Mouse (Mus musculus): Measurements from ENCODE around the gene Foxn4. TPM values are rescaled to one million over a fixed set of nuclear protein-coding genes. Genes with fewer than 3 reads are reported as not detected.

Foxn4 gene
- polyA plus RNA-seq, 1 experiment from 2014 or later: 0.29 TPM

DNA sequence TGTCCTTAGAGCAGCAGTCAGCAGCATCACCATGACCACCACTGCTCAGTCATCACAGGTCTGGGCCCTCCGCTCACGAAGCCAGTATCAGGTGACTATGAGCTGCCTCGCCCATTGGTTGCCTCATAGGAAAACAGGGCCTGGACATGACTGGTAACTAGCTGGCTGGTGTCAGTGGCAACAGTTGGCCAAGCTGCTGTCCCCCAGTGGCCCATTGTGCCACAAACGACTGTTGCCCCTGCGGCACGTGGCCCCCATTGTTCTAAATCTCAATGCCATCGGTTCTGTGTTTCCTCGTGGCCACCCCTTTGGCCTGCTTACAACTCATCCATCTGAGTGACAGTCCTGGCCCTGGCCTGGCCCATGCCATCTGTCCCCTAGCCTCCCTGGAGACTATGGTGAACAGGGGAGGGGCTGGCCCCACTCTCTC is 9.6 kb downstream of the Foxn4 start:
- Histone ChIP-seq H3K4me3 (ENCODE audit: low read length) (no peak overlapping the region), H3K27me3 (replicated peaks; ENCODE audit: control insufficient read depth, insufficient read depth, low read length) (peaks cover 5% of the 10 kb centered on the region), H3K4me1 (ENCODE audit: control insufficient read depth, insufficient read depth, low read depth, low read length) (peaks cover 3% of the 10 kb centered on the region; the same call in 1 of the 2 replicates), H3K36me3 (ENCODE audit: control insufficient read depth, insufficient read depth, low read length) (no peaks in the 10 kb centered on the region), H3K9me3 (ENCODE audit: control insufficient read depth, low read length) (no peaks in the 10 kb centered on the region), H3K27ac (ENCODE audit: low read depth, low read length) (no peak overlapping the region), H3K9ac (ENCODE audit: low read depth, low read length) (no peak overlapping the region), H3K4me2 (ENCODE audit: low read length) (no peak overlapping the region)
- peak; percentile 92 for ATAC-seq
- WGBS: 29% methylated on average over 8 of the region's 8 CpGs

DNA sequence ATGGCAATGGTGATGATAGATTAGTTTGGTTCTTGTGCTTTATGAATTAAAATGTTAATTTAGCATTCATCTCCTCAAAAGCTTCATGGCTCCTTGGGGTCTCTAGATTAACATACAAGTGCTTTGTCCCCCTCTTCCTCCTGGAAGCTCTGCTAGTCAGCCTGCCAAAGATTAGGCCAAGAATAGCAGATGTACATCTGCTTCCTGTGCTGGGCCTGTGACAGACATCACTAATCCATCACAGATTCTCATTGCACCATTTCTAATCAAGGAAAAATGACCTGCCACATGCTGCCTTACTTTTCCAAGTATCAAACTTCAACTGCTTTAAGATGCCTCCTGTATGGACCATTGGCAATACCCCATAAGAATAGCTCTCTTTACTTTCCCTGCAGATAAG is 12.1 kb downstream of the Foxn4 start:
- Histone ChIP-seq H3K9ac (ENCODE audit: low read depth, low read length) (no peak overlapping the region), H3K4me2 (ENCODE audit: low read length) (no peak overlapping the region), H3K4me3 (ENCODE audit: low read length) (no peak overlapping the region), H3K27ac (ENCODE audit: low read depth, low read length) (no peak overlapping the region), H3K27me3 (replicated peaks; ENCODE audit: control insufficient read depth, insufficient read depth, low read length) (no peaks in the 10 kb centered on the region; the same call in none of the 2 replicates), H3K4me1 (ENCODE audit: control insufficient read depth, insufficient read depth, low read depth, low read length) (no peaks in the 10 kb centered on the region), H3K36me3 (ENCODE audit: control insufficient read depth, insufficient read depth, low read length) (no peaks in the 10 kb centered on the region), H3K9me3 (ENCODE audit: control insufficient read depth, low read length) (no peaks in the 10 kb centered on the region)
- no peak for ATAC-seq

GRCm38 (mm10) chr5:114259495-114259894 is 14.1 kb downstream of the Foxn4 start:
- H3K9me3 ChIP-seq (ENCODE audit: control insufficient read depth, low read length): no peaks in the 10 kb centered on the region
- H3K27ac ChIP-seq (ENCODE audit: low read depth, low read length): no peak overlapping the region
- no peak overlapping the region for H3K4me2 ChIP-seq (ENCODE audit: low read length)
- H3K36me3 ChIP-seq (ENCODE audit: control insufficient read depth, insufficient read depth, low read length): no peaks in the 10 kb centered on the region
- H3K4me1 ChIP-seq (ENCODE audit: control insufficient read depth, insufficient read depth, low read depth, low read length): no peaks in the 10 kb centered on the region
- WGBS: 77% methylated on average over 10 of the region's 10 CpGs
- no peak overlapping the region for H3K4me3 ChIP-seq (ENCODE audit: low read length)
- no peak for ATAC-seq
- no peak overlapping the region for H3K9ac ChIP-seq (ENCODE audit: low read depth, low read length)
- no peaks in the 10 kb centered on the region; the same call in none of the 2 replicates for H3K27me3 ChIP-seq (replicated peaks; ENCODE audit: control insufficient read depth, insufficient read depth, low read length)

DNA sequence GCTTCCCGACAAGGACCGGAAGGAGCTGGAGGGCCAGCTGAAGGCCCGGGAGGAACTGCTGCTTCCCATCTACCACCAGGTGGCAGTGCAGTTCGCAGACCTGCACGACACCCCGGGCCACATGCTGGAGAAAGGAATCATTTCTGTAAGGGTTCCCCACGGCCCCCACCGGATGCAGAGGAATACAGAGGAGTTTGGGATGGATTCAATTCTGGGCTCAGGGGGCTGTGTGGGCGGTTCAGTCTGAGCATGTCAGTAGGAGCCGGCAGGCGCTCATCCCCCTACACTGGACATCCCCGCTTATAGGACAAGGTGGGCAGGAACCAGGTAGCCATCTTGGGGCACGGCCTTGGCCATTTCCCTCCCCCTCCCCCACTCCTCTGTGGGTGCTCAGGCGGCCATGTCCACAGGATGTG is 25.4 kb downstream of the Foxn4 start:
- H3K27ac ChIP-seq (ENCODE audit: low read depth, low read length): peak overlapping the region; percentile 12; the same call in 1 of the 2 replicates
- H3K36me3 ChIP-seq (ENCODE audit: control insufficient read depth, insufficient read depth, low read length): no peaks in the 10 kb centered on the region
- H3K27me3 ChIP-seq (replicated peaks; ENCODE audit: control insufficient read depth, insufficient read depth, low read length): peaks cover 2% of the 10 kb centered on the region; the same call in 1 of the 2 replicates
- H3K9ac ChIP-seq (ENCODE audit: low read depth, low read length): peak overlapping the region; percentile 48
- WGBS: 20% methylated on average over 14 of the region's 14 CpGs
- H3K4me3 ChIP-seq (ENCODE audit: low read length): no peak overlapping the region; the same call in 1 of the 2 replicates
- H3K4me1 ChIP-seq (ENCODE audit: control insufficient read depth, insufficient read depth, low read depth, low read length): peaks cover 3% of the 10 kb centered on the region
- H3K4me2 ChIP-seq (ENCODE audit: low read length): peak overlapping the region; percentile 47
- H3K9me3 ChIP-seq (ENCODE audit: control insufficient read depth, low read length): no peaks in the 10 kb centered on the region
- peak; percentile 84 for ATAC-seq

DNA sequence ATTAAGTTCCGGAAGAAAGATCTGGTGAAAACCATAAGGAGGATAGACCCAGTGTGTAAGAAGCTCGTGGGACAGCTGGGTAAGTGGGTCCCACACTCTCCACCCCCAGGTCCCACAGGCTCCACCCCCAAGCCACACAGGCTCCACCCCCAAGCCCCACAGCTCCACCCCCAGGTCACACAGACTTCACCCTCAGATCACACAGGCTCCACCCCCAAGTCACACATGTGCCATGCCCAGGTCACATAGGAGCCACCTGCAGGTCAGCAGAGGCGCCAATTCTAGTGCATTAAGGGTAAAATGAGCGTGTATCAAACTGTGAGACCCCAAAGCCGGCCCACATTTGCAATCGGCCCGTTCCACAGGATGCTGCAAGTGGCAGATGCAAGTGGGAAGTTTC is 27.1 kb downstream of the Foxn4 start:
- no peak for ATAC-seq
- H3K27me3 ChIP-seq (replicated peaks; ENCODE audit: control insufficient read depth, insufficient read depth, low read length): 0 out of 2 replicates have a peak, but pooled peaks cover 2% of the 10 kb centered on the region
- WGBS: 81% methylated on average over 7 of the region's 7 CpGs
- H3K27ac ChIP-seq (ENCODE audit: low read depth, low read length): no peak overlapping the region
- H3K9ac ChIP-seq (ENCODE audit: low read depth, low read length): no peak overlapping the region
- H3K4me2 ChIP-seq (ENCODE audit: low read length): no peak overlapping the region
- H3K36me3 ChIP-seq (ENCODE audit: control insufficient read depth, insufficient read depth, low read length): no peaks in the 10 kb centered on the region
- peaks cover 3% of the 10 kb centered on the region for H3K4me1 ChIP-seq (ENCODE audit: control insufficient read depth, insufficient read depth, low read depth, low read length)
- no peak overlapping the region for H3K4me3 ChIP-seq (ENCODE audit: low read length)
- no peaks in the 10 kb centered on the region for H3K9me3 ChIP-seq (ENCODE audit: control insufficient read depth, low read length)

GRCm38 (mm10) chr5:114239737-114240136 is 33.9 kb downstream of the Foxn4 start:
- no peak overlapping the region for H3K27ac ChIP-seq (ENCODE audit: low read depth, low read length)

DNA sequence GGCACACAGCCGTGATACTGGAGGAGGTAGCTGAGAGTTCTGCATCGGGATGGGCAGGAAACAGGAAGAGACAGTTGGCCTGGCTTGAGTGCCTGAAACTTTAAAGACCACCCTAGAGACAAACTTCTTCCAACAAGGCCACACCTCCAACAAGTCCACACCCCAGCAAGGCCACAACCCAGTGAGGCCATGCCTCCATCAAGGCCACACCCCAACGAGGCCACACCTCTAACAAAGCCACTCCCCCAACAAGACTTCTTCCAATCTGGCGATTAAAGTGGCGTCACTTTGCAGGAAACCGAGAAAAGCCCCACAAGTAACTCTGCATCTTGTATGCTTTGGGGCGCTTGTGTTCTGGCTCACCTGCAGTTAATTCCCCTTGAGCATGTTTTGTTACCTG is 34.7 kb downstream of the Foxn4 start:
- H3K9me3 ChIP-seq (ENCODE audit: control insufficient read depth, low read length): no peaks in the 10 kb centered on the region
- WGBS: 43% methylated on average over 7 of the region's 7 CpGs
- no peaks in the 10 kb centered on the region for H3K27me3 ChIP-seq (replicated peaks; ENCODE audit: control insufficient read depth, insufficient read depth, low read length)
- H3K27ac ChIP-seq (ENCODE audit: low read depth, low read length): no peak overlapping the region
- H3K9ac ChIP-seq (ENCODE audit: low read depth, low read length): no peak overlapping the region
- no peak overlapping the region for H3K4me3 ChIP-seq (ENCODE audit: low read length)
- ATAC-seq: no peak
- H3K4me1 ChIP-seq (ENCODE audit: control insufficient read depth, insufficient read depth, low read depth, low read length): no peaks in the 10 kb centered on the region
- H3K4me2 ChIP-seq (ENCODE audit: low read length): no peak overlapping the region
- no peaks in the 10 kb centered on the region for H3K36me3 ChIP-seq (ENCODE audit: control insufficient read depth, insufficient read depth, low read length)

More at GRCm38 (mm10) chr5:114239737-114240136, 33.9 kb downstream of the Foxn4 start:
- Histone ChIP-seq H3K4me3 (ENCODE audit: low read length) (no peak overlapping the region), H3K4me2 (ENCODE audit: low read length) (no peak overlapping the region), H3K9ac (ENCODE audit: low read depth, low read length) (no peak overlapping the region), H3K4me1 (ENCODE audit: control insufficient read depth, insufficient read depth, low read depth, low read length) (no peaks in the 10 kb centered on the region), H3K27me3 (replicated peaks; ENCODE audit: control insufficient read depth, insufficient read depth, low read length) (no peaks in the 10 kb centered on the region), H3K36me3 (ENCODE audit: control insufficient read depth, insufficient read depth, low read length) (no peaks in the 10 kb centered on the region), H3K9me3 (ENCODE audit: control insufficient read depth, low read length) (no peaks in the 10 kb centered on the region)
- ATAC-seq: no peak
- 44% methylated on average over 14 of the region's 14 CpGs for WGBS

DNA sequence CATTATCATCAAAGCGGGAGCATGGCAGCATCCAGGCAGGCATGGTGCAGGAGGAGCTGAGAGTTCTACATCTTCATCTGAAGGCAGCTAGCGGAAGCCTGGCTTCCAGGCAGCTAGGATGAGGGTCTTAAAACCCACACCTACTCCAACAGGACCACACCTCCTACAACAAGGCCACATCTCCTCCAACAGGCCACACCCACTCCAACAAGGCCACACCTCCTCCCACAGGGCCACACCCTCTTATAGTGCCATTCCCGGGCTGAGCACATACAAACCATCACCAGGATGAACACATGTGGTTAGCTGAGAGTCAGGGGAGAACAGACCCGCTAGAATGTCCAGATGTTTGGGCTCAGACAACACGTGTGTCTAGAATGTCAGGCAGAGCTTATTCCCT is 44.7 kb downstream of the Foxn4 start:
- Histone ChIP-seq H3K4me3 (ENCODE audit: low read length) (no peak overlapping the region), H3K4me2 (ENCODE audit: low read length) (no peak overlapping the region), H3K9ac (ENCODE audit: low read depth, low read length) (no peak overlapping the region), H3K9me3 (ENCODE audit: control insufficient read depth, low read length) (peaks cover 18% of the 10 kb centered on the region), H3K4me1 (ENCODE audit: control insufficient read depth, insufficient read depth, low read depth, low read length) (no peaks in the 10 kb centered on the region), H3K27ac (ENCODE audit: low read depth, low read length) (no peak overlapping the region), H3K36me3 (ENCODE audit: control insufficient read depth, insufficient read depth, low read length) (no peaks in the 10 kb centered on the region), H3K27me3 (replicated peaks; ENCODE audit: control insufficient read depth, insufficient read depth, low read length) (no peaks in the 10 kb centered on the region)
- WGBS: 86% methylated on average over 5 of the region's 5 CpGs
- ATAC-seq: no peak

DNA sequence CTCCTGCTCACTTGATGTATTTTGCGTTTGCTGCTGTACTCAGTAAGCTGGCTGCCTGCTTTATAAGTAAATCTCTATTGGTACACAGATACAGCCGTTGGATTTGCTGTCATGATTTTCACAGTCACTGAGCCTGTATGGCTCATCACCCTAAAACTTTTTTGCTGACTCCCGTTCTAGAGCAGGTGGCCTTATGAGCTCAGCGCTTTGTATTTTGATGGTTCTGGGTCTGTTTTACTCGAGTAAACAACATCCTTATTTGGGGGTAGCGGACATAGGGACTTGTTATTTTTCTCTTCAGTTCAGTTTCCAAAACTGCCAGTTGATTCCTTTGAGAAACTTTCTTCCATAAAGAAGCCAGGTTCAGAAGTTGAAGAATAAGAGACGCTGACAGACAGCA is 47.6 kb downstream of the Foxn4 start:
- no peaks in the 10 kb centered on the region for H3K27me3 ChIP-seq (replicated peaks; ENCODE audit: control insufficient read depth, insufficient read depth, low read length)
- no peaks in the 10 kb centered on the region for H3K4me1 ChIP-seq (ENCODE audit: control insufficient read depth, insufficient read depth, low read depth, low read length)
- no peak overlapping the region for H3K4me2 ChIP-seq (ENCODE audit: low read length)
- peaks cover 18% of the 10 kb centered on the region for H3K9me3 ChIP-seq (ENCODE audit: control insufficient read depth, low read length)
- H3K36me3 ChIP-seq (ENCODE audit: control insufficient read depth, insufficient read depth, low read length): no peaks in the 10 kb centered on the region
- 94% methylated on average over 7 of the region's 7 CpGs for WGBS
- no peak for ATAC-seq
- H3K9ac ChIP-seq (ENCODE audit: low read depth, low read length): no peak overlapping the region
- no peak overlapping the region for H3K27ac ChIP-seq (ENCODE audit: low read depth, low read length)
- H3K4me3 ChIP-seq (ENCODE audit: low read length): no peak overlapping the region

DNA sequence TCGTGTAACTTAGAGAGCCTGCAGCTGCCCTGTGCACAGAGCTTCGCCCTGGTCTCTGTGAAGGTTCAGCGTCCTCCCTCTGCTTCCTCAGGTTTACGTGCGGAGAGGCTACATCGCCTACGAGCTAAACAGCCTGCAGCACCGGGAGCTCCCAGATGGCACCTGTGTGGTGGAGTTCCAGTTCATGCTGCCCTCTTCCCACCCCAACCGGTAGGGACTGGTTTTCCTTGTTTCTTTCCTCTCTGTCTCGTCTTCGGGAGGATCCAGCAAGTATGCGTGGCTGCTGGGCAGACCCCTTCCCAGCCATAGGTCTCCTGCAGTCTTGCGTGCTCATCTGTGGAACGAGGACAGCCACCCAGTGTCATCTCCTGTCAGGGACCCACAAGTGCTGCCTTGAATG is 54.8 kb downstream of the Foxn4 start:
- no peak overlapping the region for H3K4me3 ChIP-seq (ENCODE audit: low read length)
- no peaks in the 10 kb centered on the region for H3K9me3 ChIP-seq (ENCODE audit: control insufficient read depth, low read length)
- WGBS: 87% methylated on average over 14 of the region's 14 CpGs
- ATAC-seq: no peak
- no peaks in the 10 kb centered on the region for H3K27me3 ChIP-seq (replicated peaks; ENCODE audit: control insufficient read depth, insufficient read depth, low read length)
- H3K36me3 ChIP-seq (ENCODE audit: control insufficient read depth, insufficient read depth, low read length): no peaks in the 10 kb centered on the region
- H3K4me2 ChIP-seq (ENCODE audit: low read length): no peak overlapping the region
- H3K27ac ChIP-seq (ENCODE audit: low read depth, low read length): no peak overlapping the region
- H3K4me1 ChIP-seq (ENCODE audit: control insufficient read depth, insufficient read depth, low read depth, low read length): no peaks in the 10 kb centered on the region
- H3K9ac ChIP-seq (ENCODE audit: low read depth, low read length): no peak overlapping the region

Measured in hindbrain, embryonic 16.5 days (tissue).